ENCODE assay signal across 8 mouse cellular contexts in the genomic region with DNA sequence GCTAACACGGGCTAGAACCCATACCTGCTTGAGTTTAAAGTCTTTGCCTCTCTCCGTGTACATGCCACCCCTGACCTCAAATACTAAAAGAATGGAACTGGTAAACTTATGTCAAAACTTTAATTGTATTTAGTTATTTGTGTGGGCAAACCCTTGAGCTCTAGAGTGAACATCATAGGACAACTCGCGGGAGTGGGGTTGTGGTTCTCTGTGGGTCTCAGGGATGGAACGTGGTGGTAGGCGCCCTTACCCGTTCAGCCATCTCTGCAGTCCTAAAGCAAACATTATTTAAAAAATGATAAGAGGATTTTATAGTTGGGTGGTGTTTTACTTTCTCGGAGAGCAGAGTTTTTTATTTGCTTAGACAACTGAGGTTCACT. TPM values are rescaled to one million over a fixed set of nuclear protein-coding genes. Genes with fewer than 3 reads are reported as not detected.
DNase-seq lines count a peak whose midpoint lies in the region; ATAC-seq and TF ChIP-seq lines count a peak whose summit lies in the region.

No protein-coding gene starts in this region.

- intact Hi-C loops in left cerebral cortex, adult 2 months (cut with DNase I): loop anchor here (5.0 kb wide), 1 partner anchor 71 kb away; a partner anchor contains a TSS
- intact Hi-C loops in left cerebral cortex, postnatal 14 days (cut with DNase I): no loop called here

- peak; percentile 29 for ATAC-seq in megakaryocyte-erythroid progenitor cell, adult 5-6 weeks (replicated peaks; ENCODE audit: low FRiP score, low TSS enrichment, poor library complexity, severe bottlenecking)

- peak overlapping the region; percentile 98 for H3K27ac ChIP-seq in left cerebral cortex, adult 2 months
- peak overlapping the region; percentile 98 for H3K27ac ChIP-seq in hindbrain, embryonic 10.5 days

- no peaks in the 10 kb centered on the region for H3K9me3 ChIP-seq in hindbrain, embryonic 10.5 days

- no peaks in the 10 kb centered on the region for H3K27me3 ChIP-seq in hindbrain, embryonic 10.5 days (ENCODE audit: insufficient read depth, poor library complexity, severe bottlenecking)

- H3K4me1 ChIP-seq in hindbrain, embryonic 10.5 days (replicated peaks): peaks cover 17% of the 10 kb centered on the region

- WGBS in hindbrain, embryonic 10.5 days: 3% methylated on average over 8 of the region's 8 CpGs

- no peak for DNase-seq in left cerebral cortex, adult 2 months (ENCODE audit: extremely low spot score in 1 of 2, low spot score in 2 of 2)
- no peak for DNase-seq in left cerebral cortex, postnatal 14 days (ENCODE audit: low spot score in 2 of 2)
- peak; percentile 67 for DNase-seq in embryo, embryonic 10.5 days (ENCODE audit: low spot score)
- no peak for DNase-seq in hindbrain, embryonic 10.5 days (ENCODE audit: low spot score)
- DNase-seq in layer of hippocampus, postnatal 25 days (ENCODE audit: extremely low spot score in 1 of 2, low spot score in 1 of 2): no peak
- DNase-seq in left cerebral cortex, adult 11 months (ENCODE audit: low spot score): no peak
- no peak for DNase-seq in frontal cortex, postnatal 25 days (ENCODE audit: low spot score in 2 of 2)

- H3K4me3 ChIP-seq in left cerebral cortex, adult 2 months: peak overlapping the region; percentile 92
- H3K4me3 ChIP-seq in hindbrain, embryonic 10.5 days: peak overlapping the region; percentile 79

- H3K36me3 ChIP-seq in hindbrain, embryonic 10.5 days: no peaks in the 10 kb centered on the region

- TF ChIP-seq CTCF in left cerebral cortex, adult 2 months (IDR thresholded peaks at IDR 0.05): no peak

RNA-seq across cellular contexts. Expression of a gene that starts 0.8 kb away (rescaled TPM):
- total RNA-seq in left cerebral cortex, adult 2 months (2021): 10 to 100 TPM; 74.5 to 79.6 TPM
- 100 to 1,000 TPM; 115 to 122 TPM for total RNA-seq in left cerebral cortex, postnatal 14 days (2021)
- 88.0 and 91.2 TPM in 2 replicates for polyA plus RNA-seq in hindbrain, embryonic 10.5 days (2016; fragmentation: Nextera tagmentation; extraction: Ambion mirVana)
- 48.4 and 50.3 TPM in 2 replicates for total RNA-seq in megakaryocyte-erythroid progenitor cell, adult 5-6 weeks (2014; fragmentation: Nextera tagmentation)
- 136 and 147 TPM in 2 replicates for total RNA-seq in megakaryocyte-erythroid progenitor cell, adult 5-6 weeks (2017)
- total RNA-seq in layer of hippocampus, postnatal 25 days (2021): 10 to 100 TPM; 69.5 to 73.4 TPM

RNA-seq across cellular contexts. Expression of a gene that starts 13.8 kb away (rescaled TPM):
- under 1 TPM; 0.36 to 0.98 TPM for total RNA-seq in left cerebral cortex, adult 2 months (2021)
- under 1 TPM; 0.40 to 0.57 TPM for total RNA-seq in left cerebral cortex, postnatal 14 days (2021)
- polyA plus RNA-seq in hindbrain, embryonic 10.5 days (2016; fragmentation: Nextera tagmentation; extraction: Ambion mirVana): 15.0 and 20.0 TPM in 2 replicates
- total RNA-seq in megakaryocyte-erythroid progenitor cell, adult 5-6 weeks (2014; fragmentation: Nextera tagmentation): 22.9 and 27.8 TPM in 2 replicates
- total RNA-seq in megakaryocyte-erythroid progenitor cell, adult 5-6 weeks (2017): 11.0 and 15.6 TPM in 2 replicates
- under 1 TPM; 0.23 to 0.32 TPM for total RNA-seq in layer of hippocampus, postnatal 25 days (2021)

Comparison
In these comparisons a context has a peak if more than half of its experiments do, and no peak if none do; other contexts are left out.
1. RNA of a gene that starts 13.8 kb away (total RNA-seq): 11.0 to 27.8 TPM in megakaryocyte-erythroid progenitor cell, adult 5-6 weeks; 0.36 to 0.98 TPM in left cerebral cortex, adult 2 months, 0.40 to 0.57 TPM in left cerebral cortex, postnatal 14 days and 0.23 to 0.32 TPM in layer of hippocampus, postnatal 25 days; every median in the first group is over 4 times any median in the second.